Mouse (Mus musculus): ENCODE data around the gene Tpcn1. TPM values are rescaled to one million over a fixed set of nuclear protein-coding genes. Genes with fewer than 3 reads are reported as not detected.
A peak's percentile ranks its signal among the peaks of the same experiment; 100 is the strongest.

Tpcn1 gene
- total and polyA plus RNA-seq, 2 experiments = 7.6 to 51.9 TPM

DNA sequence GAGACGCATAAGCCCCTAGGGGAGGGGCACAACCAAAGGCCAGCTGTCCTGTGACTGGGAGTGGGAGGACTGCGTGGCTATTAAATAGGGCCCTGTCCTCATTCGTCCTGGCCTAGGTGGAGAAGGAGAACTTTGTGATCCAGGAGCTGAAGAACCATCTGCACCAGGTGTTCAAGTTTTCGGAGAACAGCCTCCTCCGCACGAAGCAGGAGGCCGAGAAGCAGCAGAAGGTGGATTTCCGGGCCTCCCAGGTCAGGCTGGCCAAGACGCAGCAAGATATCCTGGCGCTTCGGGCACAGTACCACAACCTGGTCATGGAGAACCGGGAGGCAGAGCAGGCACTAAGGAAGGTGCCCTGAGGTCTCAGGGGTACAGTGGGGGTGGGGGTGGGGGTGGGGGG, 13.7 kb upstream of the Tpcn1 start:
- TF ChIP-seq CTCF (IDR thresholded peaks at IDR 0.05; ENCODE audit: low read depth, low read length) (no peak), POLR2A (IDR thresholded peaks at IDR 0.05; ENCODE audit: extremely low read depth, insufficient read depth, low read length) (no peak)
- 97% methylated on average over 12 of the region's 12 CpGs for WGBS

GRCm38 (mm10) chr5:120600946-120601668, 12.6 kb upstream of the Tpcn1 start:
- no peaks in the 10 kb centered on the region for H3K79me2 ChIP-seq (ENCODE audit: control insufficient read depth, insufficient read depth, low read length)
- TF ChIP-seq POLR2A (IDR thresholded peaks at IDR 0.05; ENCODE audit: extremely low read depth, insufficient read depth, low read length) (no peak), CTCF (IDR thresholded peaks at IDR 0.05; ENCODE audit: low read depth, low read length) (peak; percentile 91)
- peak; percentile 75 for DNase-seq (ENCODE audit: extremely low read depth, low read depth, low spot score)
- H3K27ac ChIP-seq (replicated peaks; ENCODE audit: insufficient read depth, low read depth, low read length) = no peak overlapping the region
- H3K4me3 ChIP-seq (ENCODE audit: insufficient read depth, low read depth, low read length) = no peak overlapping the region
- 44% methylated on average over 11 of the region's 11 CpGs for WGBS
- no peaks in the 10 kb centered on the region for H3K36me3 ChIP-seq (ENCODE audit: control insufficient read depth, insufficient read depth, low read length)
- no peak overlapping the region for H3K9ac ChIP-seq (ENCODE audit: low read depth, low read length)
- no peaks in the 10 kb centered on the region for H3K27me3 ChIP-seq (ENCODE audit: control insufficient read depth, insufficient read depth, low read length)
- H3K4me1 ChIP-seq (ENCODE audit: control insufficient read depth, insufficient read depth, low read length) = peaks cover 8% of the 10 kb centered on the region

More for the DNA sequence above, 13.7 kb upstream of the Tpcn1 start:
- no peak overlapping the region for H3K27ac ChIP-seq (replicated peaks; ENCODE audit: insufficient read depth, low read depth, low read length)
- no peak for DNase-seq (ENCODE audit: extremely low read depth, low read depth, low spot score)
- H3K4me3 ChIP-seq (ENCODE audit: insufficient read depth, low read depth, low read length) = no peak overlapping the region
- no peaks in the 10 kb centered on the region for H3K79me2 ChIP-seq (ENCODE audit: control insufficient read depth, insufficient read depth, low read length)
- no peak overlapping the region for H3K9ac ChIP-seq (ENCODE audit: low read depth, low read length)
- H3K4me1 ChIP-seq (ENCODE audit: control insufficient read depth, insufficient read depth, low read length) = peaks cover 8% of the 10 kb centered on the region
- no peaks in the 10 kb centered on the region for H3K27me3 ChIP-seq (ENCODE audit: control insufficient read depth, insufficient read depth, low read length)
- no peaks in the 10 kb centered on the region for H3K36me3 ChIP-seq (ENCODE audit: control insufficient read depth, insufficient read depth, low read length)

DNA sequence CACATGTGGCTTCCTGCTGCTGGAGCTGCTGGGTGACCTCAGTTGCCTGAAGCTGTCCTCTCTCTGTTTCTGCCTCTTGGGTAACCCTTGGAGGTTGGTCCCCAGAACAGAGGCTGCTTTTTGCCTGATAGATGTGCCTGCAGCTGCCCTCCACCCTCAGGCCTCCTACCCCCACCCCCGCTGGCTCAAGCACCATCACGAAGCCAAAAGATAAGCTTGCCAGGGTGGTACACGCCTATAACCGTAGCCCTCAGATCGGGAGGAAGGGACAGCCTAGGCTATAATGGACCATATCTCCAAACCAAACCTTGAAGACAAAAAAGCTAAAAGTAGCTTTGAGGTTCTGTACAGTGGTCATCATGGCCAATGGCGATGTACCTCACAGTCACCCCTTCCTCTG, 11.2 kb upstream of the Tpcn1 start:
- WGBS = 89% methylated on average over 6 of the region's 6 CpGs
- Histone ChIP-seq H3K9ac (ENCODE audit: low read depth, low read length) (no peak overlapping the region), H3K27ac (replicated peaks; ENCODE audit: insufficient read depth, low read depth, low read length) (no peak overlapping the region), H3K27me3 (ENCODE audit: control insufficient read depth, insufficient read depth, low read length) (no peaks in the 10 kb centered on the region), H3K79me2 (ENCODE audit: control insufficient read depth, insufficient read depth, low read length) (no peaks in the 10 kb centered on the region), H3K4me1 (ENCODE audit: control insufficient read depth, insufficient read depth, low read length) (peaks cover 3% of the 10 kb centered on the region; the same call in 1 of the 2 replicates), H3K4me3 (ENCODE audit: insufficient read depth, low read depth, low read length) (no peak overlapping the region), H3K36me3 (ENCODE audit: control insufficient read depth, insufficient read depth, low read length) (no peaks in the 10 kb centered on the region)
- TF ChIP-seq CTCF (IDR thresholded peaks at IDR 0.05; ENCODE audit: low read depth, low read length) (no peak), POLR2A (IDR thresholded peaks at IDR 0.05; ENCODE audit: extremely low read depth, insufficient read depth, low read length) (no peak)
- DNase-seq (ENCODE audit: extremely low read depth, low read depth, low spot score) = no peak

GRCm38 (mm10) chr5:120594485-120594884, 6.0 kb upstream of the Tpcn1 start:
- WGBS = 90% methylated on average over 6 of the region's 6 CpGs
- Histone ChIP-seq H3K36me3 (ENCODE audit: control insufficient read depth, insufficient read depth, low read length) (no peaks in the 10 kb centered on the region), H3K79me2 (ENCODE audit: control insufficient read depth, insufficient read depth, low read length) (no peaks in the 10 kb centered on the region), H3K4me3 (ENCODE audit: insufficient read depth, low read depth, low read length) (no peak overlapping the region), H3K4me1 (ENCODE audit: control insufficient read depth, insufficient read depth, low read length) (no peaks in the 10 kb centered on the region), H3K27ac (replicated peaks; ENCODE audit: insufficient read depth, low read depth, low read length) (no peak overlapping the region), H3K9ac (ENCODE audit: low read depth, low read length) (no peak overlapping the region), H3K27me3 (ENCODE audit: control insufficient read depth, insufficient read depth, low read length) (no peaks in the 10 kb centered on the region)
- no peak for DNase-seq (ENCODE audit: extremely low read depth, low read depth, low spot score)
- TF ChIP-seq CTCF (IDR thresholded peaks at IDR 0.05; ENCODE audit: low read depth, low read length) (no peak), POLR2A (IDR thresholded peaks at IDR 0.05; ENCODE audit: extremely low read depth, insufficient read depth, low read length) (no peak)

DNA sequence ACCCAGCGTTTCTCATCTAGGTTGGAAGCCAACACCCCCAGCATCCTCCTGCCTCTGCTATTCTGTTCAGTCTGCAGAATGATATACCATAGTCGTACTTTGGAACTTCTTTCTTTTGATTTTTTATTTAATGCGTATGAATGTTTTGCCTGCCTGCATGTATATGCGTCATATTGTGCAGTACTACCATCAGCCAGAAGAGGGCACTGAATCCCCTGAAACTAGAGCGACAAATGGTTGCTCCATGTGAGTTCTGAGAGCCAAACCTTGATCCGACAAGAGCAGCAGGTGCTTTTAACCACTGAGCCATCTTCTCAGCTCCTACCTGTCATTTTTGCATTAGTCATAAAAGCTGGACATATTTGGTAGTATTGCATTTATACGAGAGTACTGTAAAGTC, 3.7 kb upstream of the Tpcn1 start:
- WGBS = 78% methylated on average over 7 of the region's 7 CpGs
- Histone ChIP-seq H3K27ac (replicated peaks; ENCODE audit: insufficient read depth, low read depth, low read length) (no peak overlapping the region), H3K4me1 (ENCODE audit: control insufficient read depth, insufficient read depth, low read length) (peaks cover 6% of the 10 kb centered on the region), H3K79me2 (ENCODE audit: control insufficient read depth, insufficient read depth, low read length) (no peaks in the 10 kb centered on the region), H3K36me3 (ENCODE audit: control insufficient read depth, insufficient read depth, low read length) (no peaks in the 10 kb centered on the region), H3K4me3 (ENCODE audit: insufficient read depth, low read depth, low read length) (no peak overlapping the region), H3K9ac (ENCODE audit: low read depth, low read length) (no peak overlapping the region), H3K27me3 (ENCODE audit: control insufficient read depth, insufficient read depth, low read length) (no peaks in the 10 kb centered on the region)
- peak; percentile 50 for DNase-seq (ENCODE audit: extremely low read depth, low read depth, low spot score)
- peak; percentile 12; the same call in 1 of the 2 replicates for TF ChIP-seq CTCF (IDR thresholded peaks at IDR 0.05; ENCODE audit: low read depth, low read length)
- TF ChIP-seq POLR2A (IDR thresholded peaks at IDR 0.05; ENCODE audit: extremely low read depth, insufficient read depth, low read length) = no peak

DNA sequence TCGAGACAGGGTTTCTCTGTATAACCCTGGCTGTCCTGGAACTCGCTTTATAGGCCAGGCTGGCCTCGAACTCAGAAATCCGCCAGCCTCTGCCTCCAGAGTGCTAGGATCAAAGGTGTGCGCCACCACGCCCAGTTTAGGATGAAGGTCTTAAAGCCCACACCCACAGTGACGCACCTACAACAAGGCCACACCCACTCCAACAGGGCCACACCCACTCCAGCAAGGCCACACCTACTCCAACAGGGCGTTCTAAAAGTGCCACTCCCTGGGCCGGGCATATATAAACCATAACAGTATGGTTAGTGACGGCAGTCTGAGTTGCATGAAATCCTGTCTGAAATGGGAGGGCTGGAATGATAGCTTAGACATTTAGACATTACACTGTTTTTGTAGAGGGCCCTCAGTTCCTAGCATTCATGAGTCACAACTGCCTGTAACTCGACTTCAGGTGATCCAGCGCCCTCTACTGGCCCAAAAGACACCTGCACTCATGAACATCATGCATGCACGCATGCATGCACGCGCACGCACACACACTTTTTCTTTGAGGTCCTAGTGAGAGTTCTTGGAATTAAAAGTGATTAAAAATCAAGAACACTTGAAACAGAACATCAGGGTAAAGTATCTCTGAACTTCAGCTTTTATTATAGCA, 2.0 kb upstream of the Tpcn1 start:
- peak; percentile 56 for DNase-seq (ENCODE audit: extremely low read depth, low read depth, low spot score)
- TF ChIP-seq POLR2A (IDR thresholded peaks at IDR 0.05; ENCODE audit: extremely low read depth, insufficient read depth, low read length) (no peak), CTCF (IDR thresholded peaks at IDR 0.05; ENCODE audit: low read depth, low read length) (peak; percentile 78)
- no peak overlapping the region for H3K9ac ChIP-seq (ENCODE audit: low read depth, low read length)
- no peaks in the 10 kb centered on the region for H3K36me3 ChIP-seq (ENCODE audit: control insufficient read depth, insufficient read depth, low read length)
- no peak overlapping the region for H3K27ac ChIP-seq (replicated peaks; ENCODE audit: insufficient read depth, low read depth, low read length)
- no peaks in the 10 kb centered on the region; the same call in 1 of the 2 replicates for H3K79me2 ChIP-seq (ENCODE audit: control insufficient read depth, insufficient read depth, low read length)
- peaks cover 14% of the 10 kb centered on the region for H3K4me1 ChIP-seq (ENCODE audit: control insufficient read depth, insufficient read depth, low read length)
- H3K27me3 ChIP-seq (ENCODE audit: control insufficient read depth, insufficient read depth, low read length) = no peaks in the 10 kb centered on the region
- 81% methylated on average over 16 of the region's 16 CpGs for WGBS
- no peak overlapping the region for H3K4me3 ChIP-seq (ENCODE audit: insufficient read depth, low read depth, low read length)
